Mouse (Mus musculus) midbrain, embryonic 12.5 days (tissue): Measurements from ENCODE around the gene 4933428G20Rik. TPM values are rescaled to one million over a fixed set of nuclear protein-coding genes. Genes with fewer than 3 reads are reported as not detected.

Experiments used
- ATAC-seq: fragments of 200-750 bp; cut with Nextera tagmentation; 2 replicates; pipeline ENCODE4 v1.8.0; 2017; ENCODE audit warnings: low read depth, moderate TSS enrichment, moderate library complexity; ENCODE audit not compliant: low FRiP score
- H3K27ac ChIP-seq: fragments of 300-500 bp; sonication (generic); replicated peaks from 2 replicates; pipeline ENCODE4 v1.5.1; 2016; ENCODE audit warnings: mild to moderate bottlenecking
- H3K27me3 ChIP-seq: fragments of 300-500 bp; sonication (generic); 2 replicates; pipeline ENCODE4 v1.6.1; 2016; ENCODE audit warnings: mild to moderate bottlenecking
- H3K36me3 ChIP-seq: fragments of 300-500 bp; sonication (generic); 2 replicates; pipeline ENCODE4 v1.6.1; 2016
- H3K4me1 ChIP-seq: fragments of 300-500 bp; sonication (generic); 2 replicates; pipeline ENCODE4 v1.6.1; 2016
- H3K4me2 ChIP-seq: fragments of 300-500 bp; sonication (generic); replicated peaks from 2 replicates; pipeline ENCODE4 v1.6.1; 2016; ENCODE audit warnings: mild to moderate bottlenecking, moderate library complexity
- H3K4me3 ChIP-seq: fragments of 300-500 bp; sonication (generic); 2 replicates; pipeline ENCODE4 v1.5.1; 2016; ENCODE audit warnings: mild to moderate bottlenecking
- H3K9ac ChIP-seq: fragments of 300-500 bp; sonication (generic); replicated peaks from 2 replicates; pipeline ENCODE4 v1.6.1; 2016; ENCODE audit warnings: mild to moderate bottlenecking, moderate library complexity
- H3K9me3 ChIP-seq: fragments of 300-500 bp; sonication (generic); 2 replicates; pipeline ENCODE4 v1.6.1; 2016; ENCODE audit warnings: mild to moderate bottlenecking
- WGBS: fragments of 180-500 bp; shearing (Covaris S2); methylation state at CpG from one replicate; pipeline ENCODE4 v1.1.7; 2016; 5-methylcytosine and 5-hydroxymethylcytosine counted together
- polyA plus RNA-seq: library from polyadenylated mRNA; unstranded; fragments of >200 nt; fragmentation: Nextera tagmentation; extraction: Ambion mirVana; gene quantifications from 2 replicates; pipeline ENCODE4 v1.2.1, GENCODE M21; 2016

4933428G20Rik gene
- polyA plus RNA-seq, 1 experiment from 2014 or later, result 0.84 TPM

DNA sequence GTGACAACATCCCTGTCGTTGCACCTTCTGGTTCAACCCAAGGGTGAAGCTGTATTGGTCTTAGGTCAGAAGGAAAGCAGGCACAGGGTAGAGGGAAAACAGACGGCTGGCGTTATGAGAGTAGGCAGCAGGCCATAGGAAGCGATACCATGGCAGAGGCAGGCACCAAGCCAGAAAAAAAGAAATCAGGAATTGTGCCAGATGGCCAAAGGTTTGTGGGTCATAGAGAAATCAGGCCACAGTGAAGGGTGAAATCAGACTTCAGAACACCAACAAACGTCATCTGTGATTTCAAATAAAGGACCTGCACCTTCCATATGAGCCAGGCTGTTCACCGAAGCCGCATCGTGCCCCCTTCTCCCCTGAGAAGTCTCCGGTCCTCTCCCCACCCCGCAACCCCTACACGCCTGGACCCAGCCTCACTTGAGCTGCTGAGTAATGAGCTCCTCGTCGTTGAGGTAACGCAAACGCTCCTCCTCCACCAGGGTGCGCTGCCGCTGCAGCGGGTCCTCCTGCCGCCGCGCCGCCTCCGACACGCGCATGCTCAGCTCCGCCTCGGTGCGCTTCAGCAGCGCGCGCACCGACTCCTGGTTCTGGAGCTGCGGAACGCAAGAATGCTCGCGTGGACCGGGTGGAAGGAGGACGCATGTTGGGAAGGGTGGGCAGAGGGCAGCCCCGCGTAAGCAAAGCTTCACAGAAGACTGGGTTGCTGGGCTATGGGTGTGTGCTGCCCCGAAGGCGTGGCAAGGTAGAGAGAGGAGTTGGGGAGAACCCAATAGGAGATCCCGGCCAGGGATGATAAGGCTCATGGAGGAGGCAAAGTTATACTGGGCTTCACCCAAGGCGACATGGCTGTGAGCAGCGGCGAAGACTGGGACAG is 31.5 kb upstream of the 4933428G20Rik start:
- peaks cover 40% of the 10 kb centered on the region for H3K4me1 ChIP-seq
- 8% methylated on average over 46 of the region's 46 CpGs for WGBS
- H3K4me3 ChIP-seq, result peak overlapping the region; percentile 35
- peak overlapping the region; percentile 63 for H3K4me2 ChIP-seq
- H3K36me3 ChIP-seq, result peaks cover 10% of the 10 kb centered on the region
- no peaks in the 10 kb centered on the region for H3K9me3 ChIP-seq
- H3K9ac ChIP-seq, result peak overlapping the region; percentile 38
- H3K27ac ChIP-seq, result no peak overlapping the region
- H3K27me3 ChIP-seq, result peaks cover 54% of the 10 kb centered on the region
- peak; percentile 72 for ATAC-seq

DNA sequence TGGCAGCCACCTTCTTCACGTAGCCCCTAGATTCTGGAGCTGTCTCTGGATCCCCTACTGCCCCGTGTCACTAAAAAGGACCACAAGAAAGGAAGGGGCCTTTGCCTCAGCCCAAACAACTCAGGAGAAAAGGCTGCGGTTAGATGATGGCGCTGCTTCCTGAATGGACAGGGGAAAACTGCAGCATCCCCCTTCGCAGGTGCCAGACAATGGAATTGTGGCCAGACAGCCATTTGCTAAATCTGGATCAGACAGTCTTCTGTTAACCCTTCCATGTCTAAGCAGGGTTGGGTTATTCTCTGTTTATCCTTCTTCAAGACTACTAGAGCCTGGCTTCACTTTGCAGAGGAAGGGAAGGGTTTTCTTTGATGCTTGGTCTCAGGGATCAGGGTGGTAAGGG is 30.8 kb upstream of the 4933428G20Rik start:
- H3K9me3 ChIP-seq, result no peaks in the 10 kb centered on the region
- H3K4me2 ChIP-seq, result no peak overlapping the region
- H3K27me3 ChIP-seq, result peaks cover 48% of the 10 kb centered on the region
- no peak for ATAC-seq
- no peak overlapping the region for H3K4me3 ChIP-seq
- 68% methylated on average over 5 of the region's 5 CpGs for WGBS
- H3K27ac ChIP-seq, result no peak overlapping the region
- peaks cover 17% of the 10 kb centered on the region for H3K36me3 ChIP-seq
- H3K9ac ChIP-seq, result no peak overlapping the region
- peaks cover 37% of the 10 kb centered on the region for H3K4me1 ChIP-seq

DNA sequence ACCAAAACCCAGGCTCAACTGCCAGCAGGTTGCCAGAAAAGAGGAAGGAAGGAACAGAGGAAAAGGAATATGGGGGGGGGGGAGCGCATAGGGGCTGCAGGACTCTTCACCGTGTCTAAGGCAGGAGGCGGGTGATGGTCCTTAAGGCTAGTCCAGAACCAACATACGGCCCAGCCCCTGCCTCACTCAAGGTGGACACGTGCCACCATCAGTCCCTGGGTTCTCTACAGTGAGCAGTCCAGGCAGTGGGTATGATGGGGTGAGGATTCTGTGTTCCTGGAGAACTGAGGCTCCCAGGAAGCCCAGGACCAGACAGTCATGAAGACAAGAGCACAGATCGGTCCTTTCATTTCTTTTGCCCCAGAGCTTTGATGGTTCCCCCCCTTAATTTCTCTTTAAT is 29.9 kb upstream of the 4933428G20Rik start:
- Histone ChIP-seq H3K36me3 (peaks cover 26% of the 10 kb centered on the region), H3K4me2 (no peak overlapping the region), H3K4me1 (peaks cover 36% of the 10 kb centered on the region), H3K9ac (no peak overlapping the region), H3K27ac (no peak overlapping the region), H3K4me3 (no peak overlapping the region), H3K27me3 (peaks cover 39% of the 10 kb centered on the region), H3K9me3 (no peaks in the 10 kb centered on the region)
- ATAC-seq, result no peak
- WGBS, result 90% methylated on average over 6 of the region's 6 CpGs

DNA sequence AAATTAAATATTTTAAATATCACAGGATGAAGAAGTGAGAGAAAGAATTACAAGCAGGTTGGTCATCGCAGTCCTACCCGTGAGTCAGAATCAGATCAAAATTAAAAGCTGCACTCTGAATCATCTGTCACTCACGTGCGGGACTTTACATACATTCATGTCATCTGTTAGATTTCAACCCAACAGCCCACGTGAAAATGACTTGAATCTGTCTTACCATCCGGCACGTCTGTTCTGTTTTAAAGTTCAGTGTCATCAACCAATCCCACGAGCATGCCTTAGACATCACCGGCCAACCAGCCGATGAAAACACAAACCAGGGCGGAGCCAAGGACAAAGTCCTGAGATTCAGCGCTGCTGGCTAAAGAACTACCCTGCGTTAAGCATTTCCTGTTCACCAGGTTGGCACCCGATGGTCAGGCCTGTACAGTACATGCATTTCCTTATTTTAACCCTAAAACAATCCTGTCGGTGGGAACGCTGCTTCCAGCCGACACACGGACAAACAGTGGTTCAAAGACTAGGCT is 28.2 kb upstream of the 4933428G20Rik start:
- peaks cover 26% of the 10 kb centered on the region for H3K36me3 ChIP-seq
- no peak for ATAC-seq
- no peak overlapping the region for H3K4me3 ChIP-seq
- no peak overlapping the region for H3K9ac ChIP-seq
- peaks cover 21% of the 10 kb centered on the region for H3K27me3 ChIP-seq
- WGBS, result 81% methylated on average over 18 of the region's 18 CpGs
- H3K4me2 ChIP-seq, result no peak overlapping the region
- H3K4me1 ChIP-seq, result peaks cover 39% of the 10 kb centered on the region
- H3K9me3 ChIP-seq, result no peaks in the 10 kb centered on the region
- H3K27ac ChIP-seq, result no peak overlapping the region

DNA sequence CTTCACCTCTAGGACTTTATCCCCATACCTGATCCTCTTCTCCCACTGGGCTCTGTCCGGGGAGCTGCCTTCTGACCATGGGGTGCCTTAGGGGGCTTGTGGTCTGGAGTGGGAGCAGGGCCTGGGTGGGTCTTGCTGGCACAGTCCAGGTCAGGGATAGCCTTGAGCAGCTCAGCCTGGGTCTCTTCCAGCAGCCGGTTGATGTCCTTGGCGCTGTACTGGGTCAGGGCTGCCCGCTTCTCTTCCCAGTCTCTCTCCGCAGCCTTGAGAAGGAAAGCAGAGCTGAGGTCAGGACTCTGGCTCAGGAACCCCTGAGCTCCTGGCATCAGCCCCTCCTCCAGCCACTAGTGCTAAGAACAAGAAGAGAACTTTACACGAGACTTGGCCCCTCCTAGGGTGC is 25.2 kb upstream of the 4933428G20Rik start:
- 87% methylated on average over 6 of the region's 6 CpGs for WGBS
- Histone ChIP-seq H3K4me3 (no peak overlapping the region), H3K27ac (peak overlapping the region; percentile 83), H3K9ac (0 out of 2 replicates have a peak overlapping the region, but pooled peaks have one; percentile 20), H3K9me3 (no peaks in the 10 kb centered on the region), H3K36me3 (peaks cover 50% of the 10 kb centered on the region), H3K27me3 (peaks cover 2% of the 10 kb centered on the region; the same call in 1 of the 2 replicates), H3K4me1 (peaks cover 21% of the 10 kb centered on the region), H3K4me2 (no peak overlapping the region)
- ATAC-seq, result no peak

DNA sequence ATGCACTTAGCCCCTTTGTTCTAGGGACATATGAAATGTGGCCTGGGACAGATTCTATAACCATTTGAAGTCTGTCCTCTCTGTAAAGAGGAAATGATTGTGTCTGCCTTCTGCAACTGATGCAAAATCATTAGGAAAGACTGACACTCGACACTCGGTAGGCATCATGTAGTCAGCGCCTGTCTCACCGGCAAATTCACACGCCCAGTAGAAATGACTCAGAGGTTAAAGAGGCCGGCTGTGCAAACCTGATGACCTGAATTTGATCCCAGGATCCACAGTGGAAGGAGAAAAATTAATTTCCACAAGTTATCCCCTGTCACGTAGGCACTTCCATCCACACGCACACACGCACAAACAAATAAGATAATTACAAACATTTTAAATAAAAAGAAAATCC is 24.2 kb upstream of the 4933428G20Rik start:
- no peak for ATAC-seq
- Histone ChIP-seq H3K9me3 (no peaks in the 10 kb centered on the region), H3K4me1 (peaks cover 21% of the 10 kb centered on the region), H3K27ac (peak overlapping the region; percentile 83), H3K9ac (no peak overlapping the region), H3K36me3 (peaks cover 59% of the 10 kb centered on the region), H3K4me2 (no peak overlapping the region), H3K27me3 (no peaks in the 10 kb centered on the region), H3K4me3 (no peak overlapping the region; the same call in 1 of the 2 replicates)
- WGBS, result 57% methylated on average over 9 of the region's 9 CpGs

DNA sequence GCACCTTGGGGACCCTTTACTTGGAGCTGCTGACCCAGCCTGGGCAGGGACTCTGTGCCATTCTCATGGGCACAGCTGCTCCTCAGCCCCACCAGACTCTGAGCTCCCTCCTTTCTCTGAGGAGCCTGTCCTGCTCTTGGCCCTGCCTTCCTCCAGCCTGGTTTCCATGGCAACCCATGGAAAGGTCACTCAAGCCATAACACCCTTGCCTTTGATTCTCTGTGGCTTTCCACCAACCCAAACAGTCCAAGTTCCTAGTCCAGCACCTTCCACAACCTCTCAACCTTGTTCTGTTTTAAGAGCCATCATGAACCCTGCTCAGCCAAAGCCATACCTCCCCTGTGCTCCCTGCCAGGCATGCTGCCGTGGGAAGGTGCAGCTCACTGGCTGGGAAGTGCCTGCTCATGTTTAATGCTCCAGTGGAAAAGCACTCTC is 23.7 kb upstream of the 4933428G20Rik start:
- H3K4me3 ChIP-seq, result no peak overlapping the region; the same call in 1 of the 2 replicates
- peaks cover 21% of the 10 kb centered on the region for H3K4me1 ChIP-seq
- H3K9me3 ChIP-seq, result no peaks in the 10 kb centered on the region
- ATAC-seq, result peak; percentile 47; the same call in 1 of the 2 replicates
- H3K27me3 ChIP-seq, result no peaks in the 10 kb centered on the region
- H3K27ac ChIP-seq, result peak overlapping the region; percentile 83
- H3K9ac ChIP-seq, result peak overlapping the region; percentile 12; the same call in 1 of the 2 replicates
- 12% methylated on average over 1 of the region's 1 CpGs for WGBS
- 0 out of 2 replicates have a peak overlapping the region, but pooled peaks have one; percentile 2 for H3K4me2 ChIP-seq
- peaks cover 64% of the 10 kb centered on the region for H3K36me3 ChIP-seq

DNA sequence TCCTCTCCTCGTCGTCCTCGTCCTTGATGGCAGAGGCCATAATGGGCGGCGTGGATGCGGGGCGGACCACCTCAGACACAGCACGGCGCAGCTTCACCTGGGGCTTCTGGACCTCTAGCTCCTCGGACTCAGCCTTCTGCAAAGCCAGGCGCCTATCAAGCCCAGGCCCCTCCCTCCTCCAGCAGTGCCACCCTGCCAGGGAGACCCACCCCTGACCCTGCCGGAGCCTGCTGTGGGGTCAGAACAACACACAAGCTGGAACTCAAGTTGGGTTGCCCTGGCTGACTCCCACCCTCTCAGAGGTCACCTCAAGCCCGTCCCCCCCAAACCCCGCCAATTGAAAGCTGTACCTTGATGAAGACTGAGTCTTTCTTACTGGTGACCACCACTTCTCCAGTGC is 23.0 kb upstream of the 4933428G20Rik start:
- no peak for ATAC-seq
- H3K4me1 ChIP-seq, result peaks cover 21% of the 10 kb centered on the region
- no peak overlapping the region for H3K4me3 ChIP-seq
- no peaks in the 10 kb centered on the region for H3K27me3 ChIP-seq
- WGBS, result 86% methylated on average over 14 of the region's 14 CpGs
- H3K9me3 ChIP-seq, result no peaks in the 10 kb centered on the region
- H3K36me3 ChIP-seq, result peaks cover 70% of the 10 kb centered on the region
- peak overlapping the region; percentile 83 for H3K27ac ChIP-seq
- no peak overlapping the region for H3K4me2 ChIP-seq
- H3K9ac ChIP-seq, result no peak overlapping the region

DNA sequence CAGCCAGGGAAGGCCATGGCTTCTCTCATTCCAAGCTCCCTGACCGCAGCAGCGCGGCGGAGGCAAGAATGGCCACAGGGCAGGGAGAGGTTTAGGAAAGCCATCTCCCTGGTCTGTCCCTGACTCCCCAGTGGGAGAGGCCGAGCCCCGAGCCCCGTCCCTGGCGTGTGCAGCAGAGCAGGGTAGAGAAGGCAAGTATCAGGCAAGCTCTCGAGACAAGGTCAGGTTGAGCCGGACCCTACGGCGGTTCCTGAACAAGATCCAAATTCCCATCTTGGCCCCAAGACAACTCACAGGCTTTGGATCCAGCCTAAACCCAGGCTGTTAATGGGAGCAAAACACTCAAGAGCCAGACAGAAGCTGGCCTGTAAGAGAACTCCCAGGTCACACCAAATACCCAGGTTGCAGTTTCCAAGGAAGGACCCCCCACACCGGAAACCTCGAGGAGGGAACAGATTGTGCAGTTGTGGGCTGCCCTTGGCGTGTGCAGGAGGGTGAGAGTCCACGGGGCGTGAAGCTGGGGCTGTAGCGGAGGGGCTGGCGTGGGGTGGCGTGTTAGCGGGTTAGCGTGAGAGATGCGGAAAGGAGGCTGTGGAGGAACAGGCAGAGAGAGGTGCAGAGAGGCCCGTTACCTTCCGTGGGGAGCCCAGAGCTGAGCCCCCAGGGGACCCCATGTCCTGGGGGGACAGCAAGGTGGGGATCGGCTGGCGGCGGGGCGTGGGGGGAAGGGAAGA is 21.8 kb upstream of the 4933428G20Rik start:
- 80% methylated on average over 29 of the region's 29 CpGs for WGBS
- ATAC-seq, result no peak
- no peak overlapping the region for H3K9ac ChIP-seq
- no peaks in the 10 kb centered on the region for H3K27me3 ChIP-seq
- H3K4me3 ChIP-seq, result no peak overlapping the region
- peaks cover 75% of the 10 kb centered on the region for H3K36me3 ChIP-seq
- peaks cover 21% of the 10 kb centered on the region for H3K4me1 ChIP-seq
- no peaks in the 10 kb centered on the region for H3K9me3 ChIP-seq
- no peak overlapping the region for H3K27ac ChIP-seq
- H3K4me2 ChIP-seq, result no peak overlapping the region

DNA sequence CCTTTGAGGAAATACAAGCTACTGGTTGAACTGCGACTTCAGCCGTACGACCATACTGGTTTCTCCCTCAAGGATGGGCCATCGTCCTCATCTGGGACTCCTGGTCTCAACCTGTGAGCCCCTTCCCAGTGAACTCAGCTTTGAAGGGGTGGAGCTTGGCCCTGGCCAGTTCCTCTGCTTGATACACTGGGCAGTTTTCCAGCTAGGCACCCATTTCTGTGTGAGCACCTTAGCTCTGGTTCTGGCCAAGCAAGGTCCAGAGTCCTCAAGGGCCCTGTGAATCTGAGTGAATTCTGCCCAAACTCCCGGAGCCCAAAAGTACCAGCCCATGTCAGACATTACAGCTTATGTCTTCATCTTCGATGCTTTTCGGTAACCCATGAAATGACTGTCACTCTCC is 20.4 kb upstream of the 4933428G20Rik start:
- H3K36me3 ChIP-seq, result peaks cover 73% of the 10 kb centered on the region
- H3K9ac ChIP-seq, result no peak overlapping the region
- WGBS, result 92% methylated on average over 7 of the region's 7 CpGs

DNA sequence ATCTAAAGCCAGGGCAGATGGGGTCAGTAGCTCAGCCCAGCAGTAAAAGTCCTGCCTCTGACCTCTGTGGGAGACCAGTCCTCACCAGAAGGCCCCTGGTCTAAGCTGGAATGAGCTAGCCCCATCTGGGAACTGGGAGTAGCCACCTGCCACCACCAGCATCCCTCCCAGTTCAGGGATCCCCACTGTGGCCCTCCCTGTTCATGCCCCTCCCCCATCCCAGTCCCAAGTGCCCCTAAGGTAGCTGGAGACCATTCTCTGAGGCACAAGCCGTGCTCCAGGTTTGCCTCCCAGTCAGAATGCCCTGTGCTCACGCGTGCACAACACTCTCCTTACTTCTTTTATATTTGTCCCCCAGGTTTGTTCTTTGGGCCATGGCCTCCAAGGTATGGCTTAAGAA is 12.9 kb upstream of the 4933428G20Rik start:
- Histone ChIP-seq H3K27me3 (no peaks in the 10 kb centered on the region), H3K4me1 (peaks cover 22% of the 10 kb centered on the region), H3K36me3 (peaks cover 28% of the 10 kb centered on the region), H3K9ac (no peak overlapping the region), H3K4me2 (no peak overlapping the region), H3K4me3 (no peak overlapping the region), H3K27ac (no peak overlapping the region), H3K9me3 (no peaks in the 10 kb centered on the region)
- no peak for ATAC-seq
- WGBS, result 84% methylated on average over 3 of the region's 3 CpGs

More for the DNA sequence above, 20.4 kb upstream of the 4933428G20Rik start:
- no peak overlapping the region for H3K4me3 ChIP-seq
- no peak for ATAC-seq
- no peak overlapping the region for H3K4me2 ChIP-seq
- H3K4me1 ChIP-seq, result peaks cover 21% of the 10 kb centered on the region
- no peaks in the 10 kb centered on the region for H3K9me3 ChIP-seq
- H3K27ac ChIP-seq, result no peak overlapping the region
- no peaks in the 10 kb centered on the region for H3K27me3 ChIP-seq

DNA sequence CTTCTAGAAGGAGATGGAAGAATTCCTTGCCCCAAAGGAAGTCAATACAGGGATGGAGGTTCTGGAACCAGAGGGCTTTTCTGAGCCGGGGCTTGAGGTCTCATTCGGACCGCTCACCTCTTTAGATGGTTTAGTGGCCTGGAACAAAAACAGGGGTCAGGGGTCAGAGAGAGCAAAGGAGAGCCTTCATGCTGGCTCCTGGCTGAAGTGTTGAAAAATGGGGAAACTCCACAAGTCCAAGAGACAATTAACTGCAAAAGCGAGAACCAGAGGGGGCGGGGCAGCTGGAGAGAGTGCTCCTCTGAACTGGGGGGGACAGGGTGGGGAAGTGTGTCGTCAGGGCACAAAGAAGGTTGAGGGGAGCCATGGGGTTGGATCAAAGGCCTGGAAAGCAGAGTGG is 12.4 kb upstream of the 4933428G20Rik start:
- no peak overlapping the region for H3K9ac ChIP-seq
- H3K4me3 ChIP-seq, result no peak overlapping the region
- H3K4me2 ChIP-seq, result no peak overlapping the region
- H3K36me3 ChIP-seq, result peaks cover 24% of the 10 kb centered on the region
- no peaks in the 10 kb centered on the region for H3K9me3 ChIP-seq
- no peaks in the 10 kb centered on the region for H3K27me3 ChIP-seq
- no peak for ATAC-seq
- peaks cover 22% of the 10 kb centered on the region for H3K4me1 ChIP-seq
- H3K27ac ChIP-seq, result no peak overlapping the region
- 19% methylated on average over 6 of the region's 6 CpGs for WGBS
